Mouse (Mus musculus): ENCODE measurements around the gene Elavl4.

Elavl4 gene

DNA sequence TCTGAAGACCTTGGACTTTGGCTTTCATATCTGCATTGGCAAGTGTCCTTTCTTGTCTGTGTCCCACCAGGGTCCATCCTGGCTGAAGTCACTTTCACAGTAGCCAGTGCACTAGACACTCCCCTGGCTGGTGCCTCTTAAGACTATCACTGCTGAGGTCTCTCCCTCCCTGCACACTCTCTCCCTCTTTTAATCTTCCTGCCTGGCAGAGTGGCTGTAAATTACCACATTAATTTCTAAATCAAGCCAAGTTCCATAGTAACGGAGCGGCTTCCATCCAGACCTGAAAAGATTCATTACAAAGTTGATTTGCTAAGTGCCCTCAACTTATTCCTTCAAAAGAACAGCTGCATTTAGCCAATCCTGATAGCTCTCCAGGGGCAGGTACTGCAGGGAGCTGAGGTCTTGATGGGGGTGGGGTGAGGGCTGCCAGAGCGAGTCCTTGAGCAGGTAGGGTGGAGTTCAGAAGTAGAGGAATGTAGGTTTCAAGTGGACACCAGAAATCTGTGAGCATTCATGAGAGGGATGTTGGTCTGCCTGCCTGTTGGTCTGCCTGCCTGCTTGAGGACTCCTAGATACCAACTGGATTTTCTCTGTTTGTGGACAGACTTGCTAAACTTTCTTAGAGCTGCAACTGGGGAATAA lies 194.1 kb downstream of the Elavl4 start:
- DNase-seq, result no peak

DNA sequence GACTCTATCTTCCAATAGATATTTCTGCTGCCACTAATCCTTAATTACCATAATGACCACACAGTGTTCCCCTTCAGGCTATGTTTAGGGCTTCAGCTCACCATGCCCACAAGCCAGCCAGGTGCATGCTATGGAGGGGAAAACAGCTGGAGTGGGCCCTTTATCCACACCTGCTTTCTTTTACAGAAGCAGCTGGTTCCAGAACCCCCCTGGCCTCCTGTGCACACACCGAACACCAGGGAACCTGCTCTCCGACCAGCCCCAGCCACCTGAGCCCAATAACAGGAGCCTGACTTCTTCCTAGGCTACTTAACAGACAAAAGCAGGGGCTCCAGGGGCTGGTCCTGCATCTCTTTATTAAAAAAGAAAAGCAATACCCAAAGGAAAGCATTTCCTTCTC lies 195.8 kb downstream of the Elavl4 start:
- no peak for DNase-seq
